Mouse (Mus musculus) kidney, adult 2 months (tissue): ENCODE measurements around the gene Grap.

Experiments used
- CTCF ChIP-seq: fragments of 200-500 bp; conservative IDR thresholded peaks from 2 replicates; pipeline ENCODE4 v1.5.1; 2011; ENCODE audit warnings: low read depth, mild to moderate bottlenecking, control low read depth, low read length, moderate library complexity, mixed read lengths; ENCODE audit not compliant: insufficient read depth, insufficient read length
- POLR2A ChIP-seq: fragments of 200-500 bp; IDR thresholded peaks from one replicate; pipeline ENCODE4 v1.6.1; 2011; ENCODE audit warnings: low read depth, low read length, control low read depth

DNA sequence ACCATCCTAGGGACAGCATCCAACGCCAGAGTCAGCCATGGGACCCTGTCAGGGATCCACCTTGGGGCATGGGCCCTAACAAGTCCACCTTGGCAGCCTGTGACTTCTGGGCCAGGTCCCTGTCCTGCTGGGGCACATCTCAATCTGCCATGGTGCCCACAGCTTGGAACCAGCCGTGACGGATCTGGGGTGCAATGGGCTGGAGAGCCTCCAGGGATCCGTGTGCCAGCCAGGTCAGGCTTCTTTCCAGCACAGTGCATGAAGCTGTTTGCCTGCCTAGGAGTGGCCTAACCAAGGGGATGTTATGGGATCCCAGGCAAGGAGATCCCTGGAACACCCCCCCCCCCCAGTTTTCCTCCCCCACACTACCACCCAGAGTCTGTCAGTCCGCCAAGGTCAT, 39.9 kb downstream of the Grap start:
- TF ChIP-seq CTCF (no peak), POLR2A (no peak)
